Mouse (Mus musculus): ENCODE measurements around the gene Tut7. TPM values are rescaled to one million over a fixed set of nuclear protein-coding genes. Genes with fewer than 3 reads are reported as not detected.
"Not testable (repeated sequence)": the region's sequence is repeated elsewhere in the genome, so short reads cannot be mapped to it uniquely, and the experiment has no call there.

The Tut7 gene
- polyA plus RNA-seq, 1 experiment from 2014 or later = 34.4 TPM

DNA sequence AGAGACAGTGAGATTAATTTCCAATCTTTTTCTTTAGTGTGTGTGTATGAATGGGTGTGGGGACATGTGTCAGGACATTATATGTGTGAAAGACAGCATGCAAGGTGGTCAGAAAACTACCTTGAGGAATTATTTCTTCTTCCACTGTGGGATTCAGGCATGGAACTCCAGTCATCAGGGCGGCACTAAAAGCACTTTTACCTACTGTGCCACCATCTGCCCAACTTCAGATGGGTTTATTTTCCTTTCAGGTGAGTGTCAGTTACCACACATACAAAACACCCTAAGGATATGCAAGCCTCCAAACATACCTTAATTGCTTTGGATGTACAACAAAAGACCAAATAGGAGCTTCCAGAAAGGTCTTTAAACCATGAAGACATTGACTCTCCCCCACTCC lies 28.2 kb downstream of the Tut7 start:
- WGBS = 90% methylated on average over 1 of the region's 1 CpGs
- no peaks in the 10 kb centered on the region for H3K27me3 ChIP-seq
- peaks cover 88% of the 10 kb centered on the region for H3K36me3 ChIP-seq
- H3K27ac ChIP-seq = no peak overlapping the region
- no peak overlapping the region for H3K4me2 ChIP-seq
- H3K9ac ChIP-seq = no peak overlapping the region
- no peak overlapping the region for H3K4me3 ChIP-seq
- ATAC-seq (replicated peaks; ENCODE audit: insufficient number of reproducible peaks, insufficient read depth, low FRiP score, low read depth) = no peak
- no peaks in the 10 kb centered on the region for H3K4me1 ChIP-seq (replicated peaks)
- H3K9me3 ChIP-seq (replicated peaks) = no peaks in the 10 kb centered on the region

DNA sequence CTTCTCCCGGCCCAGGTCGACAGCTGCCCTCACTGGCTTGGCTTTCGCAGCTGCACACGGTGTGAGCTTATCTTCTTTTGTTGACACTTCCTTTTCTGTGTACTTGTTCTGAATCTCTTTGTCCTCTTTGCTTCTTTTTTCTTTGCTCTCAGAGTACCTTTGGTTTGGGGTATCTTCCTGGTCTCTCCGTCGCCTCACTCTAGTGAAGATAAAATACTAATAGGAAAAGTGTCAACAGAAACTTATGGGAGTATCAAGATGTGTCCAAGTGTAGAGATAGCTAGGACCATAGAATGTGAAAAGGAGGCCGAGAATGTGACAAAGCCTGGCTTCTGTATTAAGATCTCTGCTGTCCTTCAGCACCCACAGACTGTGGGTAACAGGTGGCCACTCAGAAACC lies 40.8 kb downstream of the Tut7 start, which contains the start of gene Gm49354:
Gene Gm49354, minus strand, starts transcription at position 101 of the 400 bp plus-strand sequence.
- Histone ChIP-seq H3K27ac (no peak within 1 kb of the TSS), H3K27me3 (no peaks in the 10 kb centered on the region), H3K36me3 (peaks cover 93% of the 10 kb centered on the region), H3K4me2 (no peak within 1 kb of the TSS), H3K4me1 (replicated peaks) (no peaks in the 10 kb centered on the region), H3K9me3 (replicated peaks) (no peaks in the 10 kb centered on the region), H3K4me3 (no peak within 1 kb of the TSS), H3K9ac (no peak within 1 kb of the TSS)
- 83% methylated on average over 7 of the region's 7 CpGs for WGBS
- no peak for ATAC-seq (replicated peaks; ENCODE audit: insufficient number of reproducible peaks, insufficient read depth, low FRiP score, low read depth)

DNA sequence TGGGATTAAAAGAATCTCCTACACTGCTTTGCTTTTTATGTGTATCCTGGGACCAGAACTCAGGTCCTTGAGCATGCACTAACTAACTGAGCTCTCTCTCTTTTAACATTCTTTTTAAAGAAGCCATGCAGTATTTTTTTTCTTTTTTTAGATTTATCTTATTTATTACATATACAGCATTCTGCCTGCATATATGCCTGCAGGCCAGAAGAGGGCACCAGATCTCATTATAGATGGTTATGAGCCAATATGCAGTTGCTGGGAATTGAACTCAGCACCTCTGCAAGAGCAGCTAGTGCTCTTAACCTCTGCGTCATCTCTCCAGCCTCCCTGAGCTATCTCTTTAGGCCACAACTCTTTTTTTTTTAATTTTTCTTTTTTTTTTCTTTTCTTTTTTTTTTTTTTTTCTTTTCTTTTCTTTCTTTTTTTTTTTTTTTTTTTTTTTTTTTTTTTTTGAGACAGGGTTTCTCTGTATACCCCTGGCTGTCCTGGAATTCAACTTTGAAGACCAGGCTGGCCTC lies 43.1 kb downstream of the Tut7 start:
- H3K9ac ChIP-seq; ATAC-seq (replicated peaks; ENCODE audit: insufficient number of reproducible peaks, insufficient read depth, low FRiP score, low read depth): not testable (repeated sequence)
- 96% methylated on average over 1 of the region's 1 CpGs for WGBS

DNA sequence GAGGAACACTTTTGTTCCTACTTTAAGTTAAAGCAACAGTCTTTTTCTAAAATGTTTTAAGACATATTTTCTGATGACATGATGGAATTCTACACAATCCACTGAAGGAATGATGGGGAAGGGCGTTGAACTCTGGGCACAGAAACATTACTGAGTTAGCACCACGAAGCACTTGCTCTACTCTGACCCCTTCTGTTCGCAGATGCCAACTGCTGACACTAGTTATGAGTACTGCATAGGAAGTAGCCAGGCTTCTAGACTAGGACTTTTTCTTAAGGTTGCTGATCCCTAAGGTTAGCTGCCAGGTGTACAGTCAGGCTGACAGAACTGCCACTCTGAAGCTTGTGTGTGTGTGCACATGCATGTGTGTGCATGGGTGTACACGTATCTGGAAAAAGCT lies 43.7 kb downstream of the Tut7 start:
- Histone ChIP-seq H3K4me2 (no peak overlapping the region), H3K36me3 (peaks cover 72% of the 10 kb centered on the region), H3K9ac (no peak overlapping the region), H3K9me3 (replicated peaks) (no peaks in the 10 kb centered on the region), H3K27me3 (no peaks in the 10 kb centered on the region), H3K27ac (no peak overlapping the region), H3K4me1 (replicated peaks) (peaks cover 5% of the 10 kb centered on the region), H3K4me3 (no peak overlapping the region)
- ATAC-seq (replicated peaks; ENCODE audit: insufficient number of reproducible peaks, insufficient read depth, low FRiP score, low read depth) = no peak
- WGBS = 82% methylated on average over 4 of the region's 4 CpGs

More for the DNA sequence above, 43.1 kb downstream of the Tut7 start:
- H3K36me3 ChIP-seq = peaks cover 78% of the 10 kb centered on the region
- not testable (repeated sequence) for H3K9me3 ChIP-seq (replicated peaks); H3K4me1 ChIP-seq (replicated peaks); H3K27me3 ChIP-seq; H3K4me3 ChIP-seq; H3K27ac ChIP-seq; H3K4me2 ChIP-seq

DNA sequence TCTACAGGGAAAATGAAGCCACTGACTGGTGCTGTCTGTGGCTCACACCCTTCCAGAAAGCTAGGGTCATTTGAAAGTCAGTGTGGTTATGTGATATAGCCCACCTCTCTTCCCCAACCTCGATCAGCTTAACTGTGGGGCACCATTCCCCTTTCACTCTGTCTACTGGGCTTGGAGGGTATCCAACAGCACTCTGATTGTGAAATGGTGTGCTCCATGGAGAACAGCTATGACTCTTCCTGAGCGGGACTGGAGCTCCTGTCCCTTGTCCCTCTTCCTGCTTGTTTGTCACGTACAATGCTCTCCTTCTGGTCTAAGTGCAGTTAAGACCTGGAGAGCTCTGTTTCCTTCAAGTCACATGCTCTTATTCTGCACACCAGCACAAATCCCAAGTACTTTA lies 47.8 kb downstream of the Tut7 start:
- no peaks in the 10 kb centered on the region for H3K9me3 ChIP-seq (replicated peaks)
- no peak overlapping the region for H3K9ac ChIP-seq
- 50% methylated on average over 3 of the region's 3 CpGs for WGBS
- ATAC-seq (replicated peaks; ENCODE audit: insufficient number of reproducible peaks, insufficient read depth, low FRiP score, low read depth) = peak; percentile 44
- H3K27ac ChIP-seq = peak overlapping the region; percentile 83
- H3K4me1 ChIP-seq (replicated peaks) = peaks cover 20% of the 10 kb centered on the region
- H3K4me3 ChIP-seq = no peak overlapping the region
- peaks cover 47% of the 10 kb centered on the region for H3K36me3 ChIP-seq
- no peak overlapping the region for H3K4me2 ChIP-seq
- H3K27me3 ChIP-seq = no peaks in the 10 kb centered on the region

DNA sequence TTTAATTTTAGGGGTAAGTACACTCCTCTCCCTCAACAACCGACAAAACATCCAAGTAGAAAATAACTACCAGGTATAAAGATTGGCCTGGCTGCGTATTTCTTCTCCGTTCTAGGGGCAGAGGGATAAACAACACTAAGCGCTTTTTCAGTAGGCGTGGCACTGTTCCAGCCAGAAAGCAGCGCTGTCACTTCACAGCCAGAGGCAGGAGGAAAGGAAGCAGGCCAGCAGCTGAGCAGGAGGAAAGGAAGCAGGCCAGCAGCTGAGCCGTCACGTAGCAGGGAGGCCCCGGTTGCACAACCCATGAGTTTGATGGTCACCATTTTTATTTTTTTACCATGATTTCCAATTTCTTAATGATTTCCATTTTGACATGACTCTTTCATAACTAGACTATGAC lies 51.7 kb downstream of the Tut7 start:
- peaks cover 45% of the 10 kb centered on the region for H3K4me1 ChIP-seq (replicated peaks)
- no peaks in the 10 kb centered on the region for H3K27me3 ChIP-seq
- H3K36me3 ChIP-seq = peaks cover 11% of the 10 kb centered on the region; the same call in 1 of the 2 replicates
- H3K4me3 ChIP-seq = peak overlapping the region; percentile 94
- peak; percentile 28; the same call in 1 of the 2 replicates for ATAC-seq (replicated peaks; ENCODE audit: insufficient number of reproducible peaks, insufficient read depth, low FRiP score, low read depth)
- H3K4me2 ChIP-seq = peak overlapping the region; percentile 84
- peak overlapping the region; percentile 100 for H3K27ac ChIP-seq
- H3K9me3 ChIP-seq (replicated peaks) = no peaks in the 10 kb centered on the region
- peak overlapping the region; percentile 79; the same call in 1 of the 2 replicates for H3K9ac ChIP-seq
- 8% methylated on average over 9 of the region's 9 CpGs for WGBS

DNA sequence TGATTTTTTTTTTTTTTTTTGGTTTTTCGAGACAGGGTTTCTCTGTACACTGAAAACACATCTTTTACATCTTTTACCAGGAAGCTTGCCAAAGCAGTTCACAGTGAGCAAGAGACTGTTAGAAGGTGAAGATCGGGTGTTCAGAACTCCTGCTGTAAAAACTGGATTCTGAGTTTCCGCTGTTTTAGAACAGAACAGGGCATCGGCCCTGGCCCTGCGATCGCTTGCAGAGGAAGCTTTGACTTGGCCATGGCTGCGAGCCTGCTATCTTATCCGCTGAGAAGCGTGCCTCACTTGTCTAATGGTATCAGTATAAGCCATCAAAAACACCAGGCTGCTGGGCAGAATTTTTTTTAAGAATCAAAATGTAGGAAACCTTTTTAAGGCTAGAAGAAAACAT lies 52.1 kb downstream of the Tut7 start:
- Histone ChIP-seq H3K4me1 (replicated peaks) (peaks cover 49% of the 10 kb centered on the region), H3K9me3 (replicated peaks) (no peaks in the 10 kb centered on the region)

DNA sequence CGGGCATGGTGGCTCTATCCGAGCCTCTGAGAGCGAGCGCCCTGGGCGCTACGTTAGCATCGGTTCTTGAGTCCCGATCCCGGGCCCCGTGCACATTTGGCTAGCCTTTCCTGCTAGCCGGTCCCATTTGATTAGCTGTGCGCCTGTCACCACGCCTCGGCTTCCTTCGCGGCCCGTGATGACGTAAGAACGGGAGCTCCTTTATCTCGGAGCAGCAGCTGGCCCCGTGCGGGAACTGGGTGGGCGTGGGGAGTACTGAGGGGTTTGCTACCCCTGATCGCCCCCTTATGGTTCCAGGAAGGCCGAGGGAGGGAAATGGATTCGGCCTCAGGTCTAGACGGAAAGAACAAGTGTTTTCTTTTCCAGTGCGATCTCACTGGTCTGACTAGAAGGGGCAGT lies 52.8 kb downstream of the Tut7 start:
- Histone ChIP-seq H3K4me2 (peak overlapping the region; percentile 84), H3K9me3 (replicated peaks) (no peaks in the 10 kb centered on the region), H3K9ac (peak overlapping the region; percentile 79), H3K4me1 (replicated peaks) (peaks cover 54% of the 10 kb centered on the region), H3K36me3 (peaks cover 11% of the 10 kb centered on the region; the same call in 1 of the 2 replicates), H3K27ac (peak overlapping the region; percentile 100), H3K4me3 (peak overlapping the region; percentile 94), H3K27me3 (no peaks in the 10 kb centered on the region)
- WGBS = under 1% methylated on average over 28 of the region's 28 CpGs
- peak; percentile 76 for ATAC-seq (replicated peaks; ENCODE audit: insufficient number of reproducible peaks, insufficient read depth, low FRiP score, low read depth)

More for the DNA sequence above, 52.1 kb downstream of the Tut7 start:
- H3K27ac ChIP-seq = peak overlapping the region; percentile 100
- WGBS = 22% methylated on average over 9 of the region's 9 CpGs
- H3K4me3 ChIP-seq = peak overlapping the region; percentile 94
- no peaks in the 10 kb centered on the region for H3K27me3 ChIP-seq
- peak overlapping the region; percentile 84 for H3K4me2 ChIP-seq
- peak overlapping the region; percentile 79 for H3K9ac ChIP-seq
- peaks cover 11% of the 10 kb centered on the region; the same call in 1 of the 2 replicates for H3K36me3 ChIP-seq
- ATAC-seq (replicated peaks; ENCODE audit: insufficient number of reproducible peaks, insufficient read depth, low FRiP score, low read depth) = no peak

DNA sequence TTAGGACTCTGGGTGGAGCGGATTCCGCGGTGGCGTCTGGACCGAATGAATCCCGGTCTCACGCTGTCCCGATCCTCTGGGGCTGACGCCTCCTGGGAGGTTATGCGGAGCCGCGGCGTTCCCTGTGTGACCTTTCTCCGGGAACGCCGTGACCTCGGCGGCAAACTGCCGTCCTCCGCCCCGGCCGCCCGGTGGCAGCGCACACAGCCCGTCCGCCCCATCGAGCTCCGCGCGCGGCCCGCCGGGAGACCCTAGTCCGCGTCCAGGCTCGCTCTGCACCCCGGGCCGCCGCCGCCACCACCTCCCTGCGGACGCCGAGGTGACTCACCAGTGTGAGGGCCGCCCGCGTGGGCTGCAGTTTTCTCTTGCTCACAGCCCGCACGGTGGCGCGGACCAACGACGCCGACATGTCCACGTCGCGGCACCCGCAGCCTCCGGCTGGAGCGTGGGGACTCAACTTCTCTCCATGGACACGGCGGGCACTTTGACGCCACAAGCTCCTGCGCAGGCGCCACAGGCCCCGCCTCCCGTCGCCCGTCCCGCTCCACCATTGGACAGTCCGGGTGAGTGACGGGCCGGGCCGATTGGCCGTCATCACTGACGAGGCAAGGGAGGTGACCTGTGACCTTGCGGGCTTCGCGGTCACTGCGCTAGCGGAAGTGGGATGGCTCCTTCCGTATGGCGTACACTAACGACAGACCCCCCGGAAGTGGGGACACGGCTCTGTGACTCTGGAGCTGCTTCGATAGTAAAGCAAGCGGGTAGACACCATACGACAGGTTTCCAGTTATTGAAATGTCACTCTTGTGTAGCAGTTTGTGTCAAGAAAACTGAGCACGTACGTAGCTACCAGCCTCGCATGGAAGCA lies 53.4 kb downstream of the Tut7 start, which contains the start of gene Isca1:
Gene Isca1, minus strand, starts transcription at position 515 of the 868 bp plus-strand sequence.
- Histone ChIP-seq H3K4me3 (peak within 1 kb of the TSS; percentile 94), H3K4me2 (peak within 1 kb of the TSS; percentile 84), H3K9me3 (replicated peaks) (no peaks in the 10 kb centered on the region), H3K9ac (peak within 1 kb of the TSS; percentile 94), H3K27me3 (no peaks in the 10 kb centered on the region), H3K36me3 (peaks cover 11% of the 10 kb centered on the region; the same call in 1 of the 2 replicates), H3K27ac (peak within 1 kb of the TSS; percentile 100), H3K4me1 (replicated peaks) (peaks cover 48% of the 10 kb centered on the region)
- peak; percentile 96 for ATAC-seq (replicated peaks; ENCODE audit: insufficient number of reproducible peaks, insufficient read depth, low FRiP score, low read depth)
- WGBS = under 1% methylated on average over 91 of the region's 91 CpGs

DNA sequence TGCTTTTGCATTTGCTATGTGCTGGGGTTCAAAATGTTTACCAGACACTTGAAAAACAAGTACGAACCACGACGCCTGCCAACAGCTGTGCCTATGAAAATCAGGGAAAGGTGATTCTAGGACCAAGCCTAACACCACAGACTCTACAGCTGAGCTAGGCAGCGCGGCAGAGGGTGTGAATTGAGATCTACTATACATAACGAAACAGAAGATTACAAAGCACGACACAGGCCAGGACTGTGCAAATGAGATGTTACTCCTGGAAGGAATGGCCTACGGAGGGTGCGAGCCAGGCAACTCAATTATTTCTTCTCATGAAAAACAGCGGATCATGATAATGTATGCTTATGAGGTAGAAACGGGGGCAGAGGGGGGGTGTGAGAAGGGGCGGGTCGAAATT lies 54.4 kb downstream of the Tut7 start:
- no peaks in the 10 kb centered on the region for H3K9me3 ChIP-seq (replicated peaks)
- H3K4me2 ChIP-seq = peak overlapping the region; percentile 84
- ATAC-seq (replicated peaks; ENCODE audit: insufficient number of reproducible peaks, insufficient read depth, low FRiP score, low read depth) = no peak
- peaks cover 11% of the 10 kb centered on the region; the same call in 1 of the 2 replicates for H3K36me3 ChIP-seq
- peak overlapping the region; percentile 94 for H3K4me3 ChIP-seq
- no peaks in the 10 kb centered on the region for H3K27me3 ChIP-seq
- peak overlapping the region; percentile 100; the same call in 1 of the 2 replicates for H3K27ac ChIP-seq
- peaks cover 48% of the 10 kb centered on the region for H3K4me1 ChIP-seq (replicated peaks)
- 16% methylated on average over 13 of the region's 13 CpGs for WGBS
- H3K9ac ChIP-seq = peak overlapping the region; percentile 94

DNA sequence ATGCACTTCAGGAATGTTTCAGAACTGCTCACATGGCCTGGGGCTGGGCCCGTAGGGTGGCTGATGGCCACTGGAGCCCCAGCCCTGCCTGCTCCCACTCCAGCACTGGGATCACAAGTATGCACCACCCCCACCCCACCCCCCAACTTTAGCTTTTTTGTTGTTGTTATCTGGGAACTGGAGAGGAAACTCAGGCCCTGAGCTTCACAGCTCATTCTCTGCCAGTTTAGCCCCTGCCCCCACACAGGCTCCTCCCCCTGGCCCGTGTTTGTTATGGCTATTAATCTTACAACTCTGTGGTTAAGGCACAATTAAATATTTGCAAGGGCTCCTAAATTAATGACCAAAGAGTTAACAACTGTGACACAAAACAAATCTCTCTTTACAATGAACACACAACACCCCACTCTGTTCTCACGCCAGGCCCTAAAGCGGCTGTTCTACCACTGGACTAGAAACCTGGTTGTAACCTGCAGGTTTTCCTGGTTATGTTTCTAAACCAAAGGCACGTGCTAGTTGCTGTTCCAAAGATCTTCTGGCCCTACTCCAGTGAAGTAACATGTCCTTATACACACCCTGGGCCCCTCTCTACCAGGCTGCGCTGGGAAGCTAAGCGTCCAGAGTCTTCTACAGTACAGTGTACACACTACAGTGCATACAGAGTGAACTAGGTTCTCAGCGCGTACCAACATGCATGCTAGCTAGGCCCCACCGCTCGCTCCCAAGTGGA lies 56.0 kb downstream of the Tut7 start:
- Histone ChIP-seq H3K9me3 (replicated peaks) (no peaks in the 10 kb centered on the region), H3K9ac (0 out of 2 replicates have a peak overlapping the region, but pooled peaks have one; percentile 21), H3K27ac (peak overlapping the region; percentile 48), H3K4me3 (peak overlapping the region; percentile 94), H3K4me1 (replicated peaks) (peaks cover 46% of the 10 kb centered on the region), H3K27me3 (no peaks in the 10 kb centered on the region), H3K36me3 (peaks cover 11% of the 10 kb centered on the region), H3K4me2 (peak overlapping the region; percentile 84)
- ATAC-seq (replicated peaks; ENCODE audit: insufficient number of reproducible peaks, insufficient read depth, low FRiP score, low read depth) = no peak
- WGBS = 49% methylated on average over 11 of the region's 11 CpGs
